Mouse (Mus musculus) spleen, postnatal 10 days (tissue): ENCODE results near the gene Igf2bp2.

Experiments
- DNase-seq, 2 experiments: peaks; one replicate each; pipeline ENCODE4 v3.0.0; 2021 to 2022; ENCODE audit warnings: low spot score in 2 of 2

Igf2bp2 gene

DNA sequence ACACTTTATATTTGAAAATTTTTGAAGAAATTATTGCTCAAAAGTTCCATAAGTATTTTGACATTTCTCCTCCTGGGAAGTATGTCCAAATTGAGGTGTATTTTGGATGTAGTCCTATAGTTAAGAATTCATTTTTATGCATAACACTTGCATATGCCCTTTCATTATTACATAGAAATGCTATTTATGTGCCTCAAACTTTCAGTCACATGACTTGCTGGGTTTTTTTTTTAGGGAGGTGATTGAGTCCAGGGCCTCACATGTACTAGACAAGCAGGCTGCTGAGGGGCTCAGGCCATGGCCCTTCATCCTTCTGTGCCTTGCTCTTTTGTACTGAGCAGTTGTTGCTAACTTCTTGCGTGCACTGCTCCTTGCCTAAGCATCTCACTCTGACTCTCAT, 123.1 kb downstream of the Igf2bp2 start:
- no peak for DNase-seq

DNA sequence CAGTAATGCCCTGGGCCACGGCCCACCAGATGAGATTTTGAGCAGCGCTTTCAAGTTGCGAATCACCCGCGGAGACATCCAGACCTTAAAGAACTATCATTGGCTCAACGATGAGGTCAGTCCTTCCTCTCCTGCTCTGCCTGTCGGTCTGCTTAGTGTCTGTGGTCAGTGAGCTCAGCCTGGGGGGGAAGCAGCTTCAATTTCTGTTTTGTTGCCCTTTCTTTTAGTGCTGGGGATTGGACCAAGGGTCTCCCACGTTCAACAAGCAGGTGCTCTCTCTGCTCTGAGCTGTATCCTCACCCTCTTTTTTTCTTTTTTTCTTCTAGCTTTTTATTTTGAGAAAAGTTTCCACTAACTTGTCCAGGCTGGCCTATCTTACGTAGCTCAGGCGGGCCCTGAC, 124.5 kb downstream of the Igf2bp2 start:
- DNase-seq = no peak

DNA sequence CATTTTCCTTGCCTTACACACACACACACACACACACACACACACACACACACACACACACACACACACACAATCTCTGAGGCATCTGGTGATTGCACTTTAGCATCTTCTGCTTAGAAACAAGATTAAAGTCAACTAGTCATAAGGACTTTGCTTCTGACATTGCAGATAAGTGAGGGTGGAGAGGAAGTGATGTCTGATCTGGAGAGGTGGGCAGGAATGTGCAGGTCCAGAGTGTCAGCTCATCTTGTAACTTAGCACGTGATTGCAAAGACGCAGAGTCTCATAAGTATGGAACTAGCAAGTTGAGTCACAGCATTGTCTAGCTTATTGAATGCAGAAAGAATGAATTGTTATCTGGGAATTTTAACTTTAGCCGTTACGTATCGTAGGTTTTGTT, 135.6 kb downstream of the Igf2bp2 start:
- no peak for DNase-seq

DNA sequence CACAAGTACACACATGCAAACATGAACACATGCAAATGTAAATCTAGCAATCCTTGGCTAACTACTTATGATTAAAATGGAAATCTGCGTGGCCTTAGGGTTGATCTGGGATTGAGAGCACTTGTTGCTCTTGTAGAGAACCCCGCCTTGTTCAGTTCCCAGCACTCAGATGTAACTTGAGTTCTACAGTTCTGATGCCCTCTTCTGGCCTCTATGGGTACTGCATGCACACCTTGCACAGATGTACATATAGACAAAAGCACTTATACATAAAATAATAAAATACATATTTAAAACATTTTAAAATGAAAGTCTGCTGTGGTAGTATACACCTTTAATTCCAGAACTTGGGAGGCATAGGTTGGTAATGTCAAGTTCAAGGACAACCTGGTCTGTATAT, 141.0 kb downstream of the Igf2bp2 start:
- peak in 1 of 2 experiments; percentile 54 for DNase-seq

DNA sequence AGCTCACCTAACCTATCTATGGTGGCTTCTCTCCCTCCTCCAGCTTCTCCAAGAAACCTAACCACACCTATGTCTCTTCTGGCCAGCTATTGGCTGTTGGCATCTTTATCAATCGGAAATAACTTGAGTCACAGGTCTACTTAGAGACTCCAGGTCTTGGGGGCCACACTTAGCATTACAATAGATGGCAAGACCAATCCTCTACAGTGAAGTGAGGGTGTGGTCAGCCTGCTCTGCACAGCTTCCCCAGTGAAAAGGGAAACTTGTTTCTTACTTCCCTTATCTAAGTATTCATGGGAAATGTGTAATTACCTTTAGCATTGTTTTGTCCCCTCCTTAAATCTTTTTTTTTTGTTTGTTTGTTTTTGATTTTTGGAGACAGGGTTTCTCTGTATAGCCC, 147.5 kb downstream of the Igf2bp2 start:
- no peak for DNase-seq

DNA sequence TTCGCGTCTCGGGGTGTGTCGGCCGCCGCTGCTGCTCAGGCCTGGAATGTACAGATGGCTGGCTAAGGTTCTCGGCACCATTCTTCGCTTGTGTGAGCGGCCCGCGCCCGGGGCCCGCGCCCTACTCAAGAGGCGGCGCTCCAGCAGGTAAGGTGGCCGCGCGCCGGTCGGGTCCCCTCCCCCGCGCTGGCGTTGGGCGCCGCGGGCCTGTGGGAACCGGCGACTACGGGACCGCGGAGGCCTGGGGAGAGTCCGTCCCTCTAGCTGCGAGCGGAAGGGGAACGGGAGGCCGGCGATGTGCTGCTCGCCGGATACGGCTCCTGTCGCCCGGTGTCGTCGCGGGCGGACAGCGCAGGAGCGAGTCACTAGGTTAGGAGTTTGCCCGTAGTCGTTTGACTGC, 153.5 kb downstream of the Igf2bp2 start:
- no peak for DNase-seq

DNA sequence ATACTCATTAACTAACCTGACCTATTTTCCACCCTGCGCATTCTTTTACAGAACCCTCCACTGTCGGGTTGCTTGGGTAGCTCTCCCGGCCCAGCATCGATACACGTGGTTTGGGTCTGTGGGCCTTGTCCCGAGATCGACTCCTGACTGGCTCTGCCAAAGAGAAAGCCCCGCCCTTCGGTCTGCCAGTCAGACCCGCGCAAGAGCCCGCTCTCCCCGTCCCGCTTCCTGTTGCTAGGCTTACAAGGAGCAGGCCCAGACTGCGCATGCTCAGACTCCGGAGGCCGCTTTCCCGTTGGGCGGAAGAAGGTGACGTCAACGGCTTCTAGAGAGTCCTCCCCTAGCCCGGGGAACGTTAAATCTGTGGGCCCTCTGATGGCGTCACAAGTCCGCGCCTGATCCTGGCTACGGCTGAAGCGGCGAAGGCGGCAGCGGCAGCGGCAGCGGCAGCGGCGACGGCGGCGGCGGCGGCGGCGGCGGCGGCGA, 154.0 kb downstream of the Igf2bp2 start, which contains the start of gene Senp2:
Senp2 (plus strand) TSS at position 386 of the 486 bp plus-strand sequence.
- peak; percentile 99 to 100 for DNase-seq
